Mouse (Mus musculus) midbrain, embryonic 12.5 days (tissue): ENCODE results near the gene Tns3. TPM values are rescaled to one million over a fixed set of nuclear protein-coding genes. Genes with fewer than 3 reads are reported as not detected.
A peak's percentile ranks its signal among the peaks of the same experiment; 100 is the strongest.
"Not testable (repeated sequence)": the region's sequence is repeated elsewhere in the genome, so short reads cannot be mapped to it uniquely, and the experiment has no call there.

Experiments used
- ATAC-seq: fragments of 200-750 bp; cut with Nextera tagmentation; 2 replicates; pipeline ENCODE4 v1.8.0; 2017; ENCODE audit warnings: low read depth, moderate TSS enrichment, moderate library complexity; ENCODE audit not compliant: low FRiP score
- H3K27ac ChIP-seq: fragments of 300-500 bp; sonication (generic); replicated peaks from 2 replicates; pipeline ENCODE4 v1.5.1; 2016; ENCODE audit warnings: mild to moderate bottlenecking
- H3K27me3 ChIP-seq: fragments of 300-500 bp; sonication (generic); 2 replicates; pipeline ENCODE4 v1.6.1; 2016; ENCODE audit warnings: mild to moderate bottlenecking
- H3K36me3 ChIP-seq: fragments of 300-500 bp; sonication (generic); 2 replicates; pipeline ENCODE4 v1.6.1; 2016
- H3K4me1 ChIP-seq: fragments of 300-500 bp; sonication (generic); 2 replicates; pipeline ENCODE4 v1.6.1; 2016
- H3K4me2 ChIP-seq: fragments of 300-500 bp; sonication (generic); replicated peaks from 2 replicates; pipeline ENCODE4 v1.6.1; 2016; ENCODE audit warnings: mild to moderate bottlenecking, moderate library complexity
- H3K4me3 ChIP-seq: fragments of 300-500 bp; sonication (generic); 2 replicates; pipeline ENCODE4 v1.5.1; 2016; ENCODE audit warnings: mild to moderate bottlenecking
- H3K9ac ChIP-seq: fragments of 300-500 bp; sonication (generic); replicated peaks from 2 replicates; pipeline ENCODE4 v1.6.1; 2016; ENCODE audit warnings: mild to moderate bottlenecking, moderate library complexity
- H3K9me3 ChIP-seq: fragments of 300-500 bp; sonication (generic); 2 replicates; pipeline ENCODE4 v1.6.1; 2016; ENCODE audit warnings: mild to moderate bottlenecking
- WGBS: fragments of 180-500 bp; shearing (Covaris S2); methylation state at CpG from one replicate; pipeline ENCODE4 v1.1.7; 2016; 5-methylcytosine and 5-hydroxymethylcytosine counted together
- polyA plus RNA-seq: library from polyadenylated mRNA; unstranded; fragments of >200 nt; fragmentation: Nextera tagmentation; extraction: Ambion mirVana; gene quantifications from 2 replicates; pipeline ENCODE4 v1.2.1, GENCODE M21; 2016

Tns3 gene
- polyA plus RNA-seq, 1 experiment from 2014 or later = 11.8 TPM

DNA sequence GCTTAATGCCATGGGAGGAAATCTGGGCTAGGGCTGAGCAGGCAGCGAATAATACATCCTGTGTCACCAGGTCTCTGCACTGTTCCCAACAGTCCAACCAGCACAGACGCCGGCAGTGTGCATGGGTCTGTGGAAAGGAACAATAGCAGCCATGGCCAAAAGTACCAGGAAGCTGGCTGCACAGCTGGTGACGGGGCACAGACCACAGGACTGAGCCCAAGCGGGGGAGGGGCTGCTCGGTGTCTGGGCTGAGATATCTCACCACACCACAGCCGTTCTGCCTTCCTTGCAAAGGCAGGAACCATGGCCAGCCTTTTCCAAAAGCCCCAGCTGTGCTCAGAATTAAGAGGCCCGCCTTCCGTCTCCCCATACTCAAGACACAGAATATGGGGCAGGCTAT lies 107.3 kb downstream of the Tns3 start:
- Histone ChIP-seq H3K4me2 (no peak overlapping the region), H3K9me3 (no peaks in the 10 kb centered on the region), H3K36me3 (no peaks in the 10 kb centered on the region), H3K4me3 (no peak overlapping the region), H3K4me1 (peaks cover 7% of the 10 kb centered on the region), H3K27ac (no peak overlapping the region), H3K27me3 (no peaks in the 10 kb centered on the region), H3K9ac (no peak overlapping the region)
- WGBS = 26% methylated on average over 9 of the region's 9 CpGs
- peak; percentile 79 for ATAC-seq

DNA sequence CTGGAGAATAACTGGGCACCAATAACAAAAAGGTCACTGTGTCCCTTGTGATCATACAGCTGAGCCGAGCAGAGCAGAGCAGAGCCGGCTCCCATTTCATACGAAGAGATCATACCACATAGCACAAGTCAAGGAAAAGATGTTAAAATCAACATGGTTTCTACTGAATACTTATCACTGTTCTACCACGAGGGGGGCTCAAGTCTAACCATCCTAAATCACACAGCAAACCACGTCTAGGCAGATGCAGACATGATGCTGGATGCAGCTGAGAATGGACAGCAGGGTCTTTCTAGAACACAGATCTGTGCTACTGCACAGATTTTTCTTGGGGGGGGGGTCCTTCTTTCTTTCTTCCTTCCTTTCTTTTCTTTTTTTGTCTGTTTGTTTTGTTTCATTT lies 112.6 kb downstream of the Tns3 start:
- WGBS = 90% methylated on average over 5 of the region's 5 CpGs
- Histone ChIP-seq H3K4me1 (peaks cover 1% of the 10 kb centered on the region), H3K36me3 (no peaks in the 10 kb centered on the region), H3K27ac (no peak overlapping the region), H3K9ac (no peak overlapping the region), H3K9me3 (no peaks in the 10 kb centered on the region), H3K4me2 (no peak overlapping the region), H3K27me3 (no peaks in the 10 kb centered on the region), H3K4me3 (no peak overlapping the region)
- ATAC-seq = no peak

DNA sequence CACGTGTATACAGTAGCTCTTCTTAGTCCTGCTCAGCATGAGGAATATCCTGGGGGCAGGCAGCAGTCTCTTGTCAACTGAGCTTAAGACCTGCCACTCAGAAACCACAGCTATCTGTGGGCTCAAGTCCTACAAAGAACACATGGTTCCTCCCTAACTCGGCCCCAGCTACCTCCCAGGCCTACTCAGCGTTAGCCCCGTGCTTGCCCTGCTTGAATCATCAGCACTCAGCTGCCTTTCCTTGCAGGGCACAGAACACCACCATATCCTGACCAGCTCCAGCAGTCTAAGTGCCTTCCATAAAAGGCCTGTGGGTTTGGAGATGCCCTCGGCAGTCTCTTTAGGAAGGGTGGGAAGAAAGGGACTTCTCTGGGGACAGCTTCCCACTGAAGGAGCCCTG lies 116.7 kb downstream of the Tns3 start:
- WGBS = 77% methylated on average over 5 of the region's 5 CpGs
- Histone ChIP-seq H3K9ac (no peak overlapping the region), H3K27ac (no peak overlapping the region), H3K4me1 (no peaks in the 10 kb centered on the region), H3K4me2 (no peak overlapping the region), H3K4me3 (no peak overlapping the region), H3K27me3 (no peaks in the 10 kb centered on the region), H3K36me3 (no peaks in the 10 kb centered on the region), H3K9me3 (no peaks in the 10 kb centered on the region)
- no peak for ATAC-seq

DNA sequence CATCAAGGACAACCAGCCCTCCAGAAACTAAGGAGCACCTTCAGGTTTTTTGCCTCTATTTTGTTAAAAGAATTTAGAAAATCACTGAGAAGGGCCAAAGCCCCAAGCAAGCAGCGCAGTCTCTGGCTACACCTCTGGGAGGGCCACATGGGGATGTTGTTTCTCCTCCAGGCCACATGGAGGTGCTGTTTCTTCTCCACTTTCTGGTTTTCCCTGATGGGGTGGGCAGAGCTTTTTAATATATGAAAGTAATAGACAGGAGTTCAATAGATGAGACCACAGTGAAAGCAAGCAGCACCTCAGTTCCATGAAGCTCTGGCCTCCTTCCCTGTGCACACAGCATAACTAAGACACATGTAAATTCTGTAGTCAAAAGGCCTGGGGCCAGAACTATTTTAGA lies 118.5 kb downstream of the Tns3 start:
- Histone ChIP-seq H3K9me3 (no peaks in the 10 kb centered on the region), H3K27ac (no peak overlapping the region), H3K4me1 (no peaks in the 10 kb centered on the region), H3K9ac (no peak overlapping the region), H3K4me3 (no peak overlapping the region), H3K27me3 (no peaks in the 10 kb centered on the region), H3K36me3 (no peaks in the 10 kb centered on the region), H3K4me2 (no peak overlapping the region)
- WGBS = 83% methylated on average over 1 of the region's 1 CpGs
- no peak for ATAC-seq

DNA sequence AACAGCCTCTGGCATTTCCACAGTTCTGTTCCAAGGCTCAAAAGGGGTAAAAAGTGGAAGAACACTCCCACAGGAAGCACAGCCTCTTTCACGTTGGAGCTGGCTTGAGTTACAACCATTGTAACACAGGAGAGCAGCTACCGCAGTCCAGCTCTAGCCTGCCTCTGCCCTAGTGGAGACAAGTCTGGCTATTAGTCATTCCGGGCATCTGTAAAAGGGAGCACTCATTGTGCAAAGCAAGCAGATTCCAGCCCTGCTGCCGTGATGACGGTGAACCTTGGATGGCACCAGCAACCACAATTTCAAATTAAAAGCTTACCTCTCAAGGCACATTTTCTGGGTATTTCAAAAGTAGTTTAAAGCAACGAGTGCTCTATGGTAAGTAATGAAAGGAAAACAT lies 120.0 kb downstream of the Tns3 start:
- ATAC-seq = no peak
- H3K27me3 ChIP-seq = no peaks in the 10 kb centered on the region
- no peak overlapping the region for H3K4me2 ChIP-seq
- 76% methylated on average over 6 of the region's 6 CpGs for WGBS
- no peaks in the 10 kb centered on the region for H3K36me3 ChIP-seq
- H3K9ac ChIP-seq = no peak overlapping the region
- no peaks in the 10 kb centered on the region for H3K9me3 ChIP-seq
- no peak overlapping the region for H3K27ac ChIP-seq
- H3K4me1 ChIP-seq = no peaks in the 10 kb centered on the region
- H3K4me3 ChIP-seq = no peak overlapping the region

DNA sequence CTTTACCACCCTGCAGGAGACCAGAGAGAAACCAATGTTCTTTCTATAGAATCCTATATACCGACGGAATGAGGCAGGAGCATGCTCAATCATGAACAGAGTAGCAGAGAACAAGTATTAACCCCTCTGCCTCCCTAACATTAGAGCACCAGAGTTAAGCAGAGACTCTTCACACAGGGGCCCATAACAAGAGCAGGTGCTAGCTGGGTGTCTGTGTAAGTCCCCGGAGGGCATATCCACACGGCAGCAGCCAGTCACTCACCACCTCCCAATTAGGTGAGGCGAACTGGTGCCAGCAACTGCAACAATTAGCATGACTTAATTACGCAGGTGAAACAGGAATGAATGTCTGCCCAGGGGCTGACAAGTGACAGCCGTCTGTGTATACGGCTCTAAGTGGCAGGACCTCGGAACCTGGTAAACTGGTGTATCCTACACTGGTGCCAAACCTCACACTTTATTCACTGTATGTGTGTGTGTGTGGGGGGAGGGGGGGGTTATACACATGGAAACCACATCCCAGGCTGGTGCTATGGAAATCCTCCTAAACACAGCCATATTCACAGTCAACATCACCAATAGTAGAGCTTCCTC lies 123.0 kb downstream of the Tns3 start:
- Histone ChIP-seq H3K4me2 (no peak overlapping the region), H3K27me3 (no peaks in the 10 kb centered on the region), H3K9me3 (no peaks in the 10 kb centered on the region), H3K36me3 (no peaks in the 10 kb centered on the region), H3K27ac (no peak overlapping the region), H3K9ac (no peak overlapping the region), H3K4me1 (no peaks in the 10 kb centered on the region), H3K4me3 (no peak overlapping the region)
- WGBS = 85% methylated on average over 9 of the region's 9 CpGs
- peak; percentile 52; the same call in 1 of the 2 replicates for ATAC-seq

DNA sequence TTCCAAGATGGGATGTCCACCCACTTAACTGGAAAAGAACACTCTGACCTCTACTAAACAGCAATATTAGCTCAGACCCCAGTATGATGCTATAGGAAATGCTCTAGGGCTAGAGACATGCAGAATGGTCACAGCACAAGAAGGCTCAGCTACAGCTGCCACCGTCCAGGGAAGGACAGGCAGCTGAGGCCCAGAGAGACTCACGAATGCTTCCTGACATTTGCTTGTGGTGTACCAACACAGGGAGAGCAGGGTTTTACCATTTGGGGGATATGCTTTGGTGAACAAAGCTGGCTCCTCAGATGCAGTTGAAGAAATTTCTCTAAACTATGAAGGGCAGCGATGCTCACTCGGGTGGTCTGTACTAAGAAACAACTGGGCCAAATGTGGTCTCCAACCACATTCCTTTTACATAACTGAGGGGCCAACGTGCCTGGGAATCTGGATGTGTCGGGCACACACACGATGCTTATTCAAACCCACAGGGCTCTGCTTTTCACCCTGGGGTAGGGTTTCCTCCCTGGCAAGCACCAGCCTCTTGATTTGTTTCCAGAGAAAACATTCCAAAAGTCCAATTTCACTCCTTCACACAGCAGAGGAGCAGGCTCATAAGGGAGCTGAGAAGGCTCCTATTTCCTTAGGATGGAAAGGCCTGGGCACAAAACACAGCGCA lies 124.6 kb downstream of the Tns3 start:
- Histone ChIP-seq H3K36me3 (no peaks in the 10 kb centered on the region), H3K4me2 (no peak overlapping the region), H3K4me3 (no peak overlapping the region), H3K4me1 (no peaks in the 10 kb centered on the region), H3K27ac (no peak overlapping the region), H3K9me3 (no peaks in the 10 kb centered on the region), H3K27me3 (no peaks in the 10 kb centered on the region), H3K9ac (no peak overlapping the region)
- 80% methylated on average over 8 of the region's 8 CpGs for WGBS
- no peak for ATAC-seq

DNA sequence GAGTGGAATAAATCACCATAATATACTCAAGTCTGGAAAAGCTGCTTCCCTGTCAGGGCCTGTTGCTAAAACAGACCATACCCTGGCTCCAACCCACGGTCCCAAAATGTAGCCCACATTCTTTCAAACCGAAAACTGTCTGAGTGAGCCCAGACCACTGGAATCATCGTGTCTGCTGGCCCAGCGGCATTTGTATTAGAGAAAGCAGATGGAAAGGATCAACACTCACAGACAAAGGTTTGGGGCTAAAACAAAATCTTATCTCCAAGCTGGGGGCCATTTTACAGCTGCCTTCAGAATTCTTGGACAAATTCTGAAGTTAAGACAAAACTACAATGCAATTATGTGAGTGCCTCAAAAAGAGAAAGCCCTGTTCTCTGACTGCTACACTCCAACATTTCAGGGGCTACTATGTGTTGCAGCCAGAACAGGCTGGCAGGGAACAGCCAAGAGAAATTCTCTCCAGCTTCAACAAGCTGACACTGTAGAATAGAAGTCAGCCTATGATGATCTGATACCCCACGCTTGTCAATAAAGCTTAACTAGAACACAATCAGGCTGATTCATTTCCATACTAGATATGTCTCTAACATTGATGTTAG lies 127.2 kb downstream of the Tns3 start:
- no peak overlapping the region for H3K27ac ChIP-seq
- WGBS = 78% methylated on average over 5 of the region's 5 CpGs

DNA sequence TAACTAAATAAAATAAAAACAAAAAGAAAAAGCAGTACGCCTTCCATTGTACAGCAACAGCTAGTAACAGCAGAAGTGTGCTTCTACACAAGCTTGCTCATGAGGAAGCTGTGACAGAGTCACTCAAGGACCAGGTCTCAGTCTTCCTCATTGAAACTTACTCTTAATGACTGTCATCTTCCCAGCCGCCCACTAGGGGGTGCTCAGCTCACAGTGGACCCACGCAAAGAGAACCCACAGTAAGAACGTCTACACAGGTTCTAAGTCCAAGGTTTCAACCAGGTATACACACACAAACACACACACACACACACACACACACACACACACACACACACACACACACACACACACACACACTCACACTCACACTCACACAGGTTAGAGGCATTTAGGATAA lies 129.4 kb downstream of the Tns3 start:
- H3K27me3 ChIP-seq = no peaks in the 10 kb centered on the region
- no peak overlapping the region for H3K4me2 ChIP-seq
- no peak overlapping the region for H3K9ac ChIP-seq
- peaks cover 8% of the 10 kb centered on the region for H3K4me1 ChIP-seq
- no peak overlapping the region for H3K27ac ChIP-seq
- no peaks in the 10 kb centered on the region for H3K36me3 ChIP-seq
- no peaks in the 10 kb centered on the region for H3K9me3 ChIP-seq
- peak; percentile 54; the same call in 1 of the 2 replicates for ATAC-seq
- WGBS = 24% methylated on average over 4 of the region's 4 CpGs
- H3K4me3 ChIP-seq = no peak overlapping the region

More for the DNA sequence above, 127.2 kb downstream of the Tns3 start:
- Histone ChIP-seq H3K4me2 (no peak overlapping the region), H3K4me1 (peaks cover 4% of the 10 kb centered on the region), H3K4me3 (no peak overlapping the region), H3K9ac (no peak overlapping the region), H3K9me3 (no peaks in the 10 kb centered on the region), H3K36me3 (no peaks in the 10 kb centered on the region), H3K27me3 (no peaks in the 10 kb centered on the region)
- no peak for ATAC-seq

DNA sequence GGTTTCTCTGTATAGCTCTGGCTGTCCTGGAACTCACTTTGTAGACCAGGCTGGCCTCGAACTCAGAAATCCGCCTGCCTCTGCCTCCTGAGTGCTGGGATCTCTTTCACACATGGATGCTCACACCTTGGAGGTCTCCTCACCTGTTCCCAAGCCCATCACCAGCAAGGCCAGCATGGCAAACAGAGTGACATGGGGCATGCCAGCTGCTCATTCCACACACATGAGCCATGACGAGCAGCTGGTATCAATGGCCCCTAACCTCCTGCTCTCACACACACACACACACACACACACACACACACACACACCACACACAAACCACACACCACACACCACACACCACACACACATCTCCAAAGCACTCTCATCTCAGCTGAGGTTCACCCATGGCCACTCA lies 131.6 kb downstream of the Tns3 start:
- not testable (repeated sequence) for H3K27me3 ChIP-seq, H3K4me3 ChIP-seq, H3K4me1 ChIP-seq, ATAC-seq, H3K9me3 ChIP-seq, H3K27ac ChIP-seq, H3K4me2 ChIP-seq, H3K9ac ChIP-seq, H3K36me3 ChIP-seq
- 96% methylated on average over 3 of the region's 3 CpGs for WGBS

DNA sequence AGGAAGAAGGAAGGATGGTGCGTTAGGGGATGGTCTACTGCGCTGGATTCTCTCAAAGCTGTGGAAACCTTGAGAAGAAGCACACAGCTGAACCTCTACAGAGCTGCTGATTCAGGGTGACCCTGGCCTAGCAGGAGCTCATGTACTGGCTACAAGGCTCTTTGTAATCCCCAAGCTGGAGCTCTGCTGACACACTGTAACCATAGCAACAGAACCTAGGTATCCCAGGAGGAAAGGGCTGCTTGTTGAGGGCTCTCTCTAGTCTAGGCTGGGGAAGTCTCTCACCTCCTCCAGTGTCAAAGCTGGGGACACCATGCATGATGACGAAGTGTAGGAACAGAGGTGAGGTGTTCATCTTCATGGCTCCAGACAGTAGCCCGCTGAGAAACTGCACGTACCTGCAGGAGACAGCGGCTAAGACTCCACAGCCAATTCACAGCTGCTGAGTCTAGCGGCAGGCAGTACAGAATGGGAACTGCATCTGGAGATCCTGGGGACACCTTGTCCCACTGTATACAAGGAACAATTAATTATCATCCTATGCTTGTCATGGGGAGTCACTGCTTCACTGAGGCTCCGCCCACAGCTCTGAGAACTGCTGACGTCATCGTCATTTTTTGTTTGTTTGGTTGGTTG lies 132.1 kb downstream of the Tns3 start:
- peaks cover 8% of the 10 kb centered on the region for H3K4me1 ChIP-seq
- 87% methylated on average over 10 of the region's 10 CpGs for WGBS

DNA sequence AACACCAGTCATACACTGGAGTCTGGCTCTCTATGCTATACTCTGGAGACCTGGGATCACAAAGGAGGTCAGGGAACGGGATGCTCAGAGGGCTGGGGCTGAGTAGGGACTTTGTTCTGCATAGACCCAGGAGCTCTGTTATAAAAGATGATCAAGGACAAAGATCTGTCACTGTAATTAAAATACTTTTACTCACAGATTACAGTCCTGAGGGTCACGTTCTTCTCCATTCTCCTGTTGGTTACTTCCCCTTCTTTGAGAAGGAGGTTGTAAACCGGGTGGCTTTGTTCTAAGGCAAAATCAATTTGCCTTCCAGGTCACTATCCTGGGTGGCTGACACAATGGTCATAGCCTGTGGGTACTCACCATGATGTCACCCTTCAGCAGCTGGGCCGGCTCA lies 133.8 kb downstream of the Tns3 start:
- no peak overlapping the region for H3K4me2 ChIP-seq
- no peaks in the 10 kb centered on the region for H3K36me3 ChIP-seq
- no peak overlapping the region for H3K9ac ChIP-seq
- peaks cover 8% of the 10 kb centered on the region for H3K4me1 ChIP-seq
- no peaks in the 10 kb centered on the region for H3K27me3 ChIP-seq
- no peak overlapping the region for H3K4me3 ChIP-seq
- 58% methylated on average over 4 of the region's 4 CpGs for WGBS
- no peaks in the 10 kb centered on the region for H3K9me3 ChIP-seq
- no peak overlapping the region for H3K27ac ChIP-seq
- no peak for ATAC-seq

More for the DNA sequence above, 132.1 kb downstream of the Tns3 start:
- peak; percentile 34 for ATAC-seq
- Histone ChIP-seq H3K9ac (no peak overlapping the region), H3K4me3 (no peak overlapping the region), H3K27ac (no peak overlapping the region), H3K4me2 (no peak overlapping the region), H3K36me3 (no peaks in the 10 kb centered on the region), H3K27me3 (no peaks in the 10 kb centered on the region), H3K9me3 (no peaks in the 10 kb centered on the region)
